Mouse (Mus musculus) limb, embryonic 14.5 days (tissue): Measurements from ENCODE around the gene Gm29776. TPM values are rescaled to one million over a fixed set of nuclear protein-coding genes. Genes with fewer than 3 reads are reported as not detected.

Experiments
- ATAC-seq: fragments of 200-750 bp; cut with Nextera tagmentation; 2 replicates; pipeline ENCODE4 v1.8.0; 2017; ENCODE audit warnings: low read depth, moderate number of reproducible peaks, moderate TSS enrichment; ENCODE audit not compliant: low FRiP score
- DNase-seq: peaks from one replicate; pipeline ENCODE4 v3.0.0-alpha.2; 2015; ENCODE audit warnings: low spot score
- H3K27ac ChIP-seq: fragments of 300-500 bp; sonication (generic); replicated peaks from 2 replicates; pipeline ENCODE4 v1.5.1; 2014; ENCODE audit warnings: low read depth, mild to moderate bottlenecking, low read length, moderate library complexity, mixed read lengths
- H3K27me3 ChIP-seq: fragments of 300-500 bp; sonication (generic); 2 replicates; pipeline ENCODE4 v1.6.1; 2014; ENCODE audit warnings: low read length, mixed read lengths; ENCODE audit not compliant: control insufficient read depth, insufficient read depth
- H3K36me3 ChIP-seq: fragments of 300-500 bp; sonication (generic); 2 replicates; pipeline ENCODE4 v1.6.1; 2014; ENCODE audit warnings: mild to moderate bottlenecking, low read length, moderate library complexity, mixed read lengths; ENCODE audit not compliant: control insufficient read depth, insufficient read depth
- H3K4me1 ChIP-seq: fragments of 300-500 bp; sonication (generic); 2 replicates; pipeline ENCODE4 v1.6.1; 2014; ENCODE audit warnings: antibody characterized with exemption, low read length, mixed read lengths; ENCODE audit not compliant: control insufficient read depth, insufficient read depth
- H3K4me2 ChIP-seq: fragments of 300-500 bp; sonication (generic); replicated peaks from 2 replicates; pipeline ENCODE4 v1.6.1; 2014; ENCODE audit warnings: low read depth, mild to moderate bottlenecking, low read length, moderate library complexity; ENCODE audit not compliant: severe bottlenecking
- H3K4me3 ChIP-seq: fragments of 300-500 bp; sonication (generic); replicated peaks from 2 replicates; pipeline ENCODE4 v1.5.1; 2014; ENCODE audit warnings: low read length
- H3K9ac ChIP-seq: fragments of 300-500 bp; sonication (generic); 2 replicates; pipeline ENCODE4 v1.6.1; 2014; ENCODE audit warnings: mild to moderate bottlenecking, low read depth, low read length, moderate library complexity; ENCODE audit not compliant: severe bottlenecking
- H3K9me3 ChIP-seq: fragments of 300-500 bp; sonication (generic); 2 replicates; pipeline ENCODE4 v1.6.1; 2016; ENCODE audit warnings: low read length; ENCODE audit not compliant: control insufficient read depth
- POLR2A ChIP-seq: fragments of 200-500 bp; IDR thresholded peaks from 2 replicates; pipeline ENCODE4 v1.8.0; 2012; ENCODE audit warnings: inconsistent platforms, mild to moderate bottlenecking, moderate library complexity, borderline replicate concordance; ENCODE audit not compliant: insufficient read depth, insufficient read length; ENCODE audit errors: extremely low read depth
- WGBS: fragments of 180-500 bp; shearing (Covaris S2); extraction: QIAGEN DNeasy Blood & Tissue Kit; methylation state at CpG from one replicate; pipeline ENCODE4 v1.1.7; 2014; 5-methylcytosine and 5-hydroxymethylcytosine counted together
- polyA plus RNA-seq, 2 experiments: library from polyadenylated mRNA; depleted of rRNA in 1 of 2; stranded (reverse) in 1 of 2; unstranded in 1 of 2; fragments of >200 nt; fragmentation: Nextera tagmentation in 1 of 2; extraction: Ambion mirVana in 1 of 2; gene quantifications; 2 replicates each; pipeline versions ENCODE4 v1.2.1 to v1.2.3; 2012 to 2014

Gene Gm29776
- polyA plus RNA-seq, 2 experiments = 0.06 to 0.21 TPM

- DNase-seq = no peak
- Histone ChIP-seq H3K4me1 (peaks cover 18% of the 10 kb centered on the region), H3K4me2 (peak overlapping the region; percentile 59), H3K9me3 (no peaks in the 10 kb centered on the region), H3K4me3 (peak overlapping the region; percentile 85), H3K27ac (peak overlapping the region; percentile 95; the same call in 1 of the 2 replicates), H3K36me3 (peaks cover 31% of the 10 kb centered on the region), H3K9ac (peak overlapping the region; percentile 97), H3K27me3 (no peaks in the 10 kb centered on the region)
- ATAC-seq = no peak
- 6% methylated on average over 8 of the region's 8 CpGs for WGBS
- TF ChIP-seq POLR2A = no peak
Observed at GRCm38 (mm10) chr14:54685471-54685870, 13.2 kb downstream of the Gm29776 start.

DNA sequence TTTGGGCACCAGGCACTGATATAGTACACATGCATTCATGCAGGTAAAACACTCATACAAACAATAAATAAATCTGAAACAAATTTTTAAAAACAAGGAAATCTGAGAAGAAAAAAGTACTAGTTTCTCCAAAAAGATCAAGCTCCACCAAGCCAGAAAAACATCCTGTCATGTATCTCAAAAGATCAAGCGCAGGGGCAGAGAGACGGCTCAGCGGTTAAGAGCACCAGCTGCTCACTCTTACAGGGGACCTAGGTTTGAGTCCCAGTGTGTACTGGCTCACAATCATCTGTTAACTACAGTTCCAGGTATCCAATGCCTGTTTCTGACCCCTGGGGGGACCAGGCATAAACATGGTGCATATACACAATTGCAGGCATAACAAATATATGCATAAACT is 16.2 kb downstream of the Gm29776 start:
- Histone ChIP-seq H3K9ac (no peak overlapping the region), H3K27me3 (no peaks in the 10 kb centered on the region), H3K36me3 (peaks cover 39% of the 10 kb centered on the region), H3K9me3 (no peaks in the 10 kb centered on the region), H3K27ac (no peak overlapping the region), H3K4me2 (no peak overlapping the region), H3K4me1 (peaks cover 10% of the 10 kb centered on the region), H3K4me3 (no peak overlapping the region)
- WGBS = 86% methylated on average over 3 of the region's 3 CpGs
- ATAC-seq = no peak
- no peak for TF ChIP-seq POLR2A
- DNase-seq = no peak

DNA sequence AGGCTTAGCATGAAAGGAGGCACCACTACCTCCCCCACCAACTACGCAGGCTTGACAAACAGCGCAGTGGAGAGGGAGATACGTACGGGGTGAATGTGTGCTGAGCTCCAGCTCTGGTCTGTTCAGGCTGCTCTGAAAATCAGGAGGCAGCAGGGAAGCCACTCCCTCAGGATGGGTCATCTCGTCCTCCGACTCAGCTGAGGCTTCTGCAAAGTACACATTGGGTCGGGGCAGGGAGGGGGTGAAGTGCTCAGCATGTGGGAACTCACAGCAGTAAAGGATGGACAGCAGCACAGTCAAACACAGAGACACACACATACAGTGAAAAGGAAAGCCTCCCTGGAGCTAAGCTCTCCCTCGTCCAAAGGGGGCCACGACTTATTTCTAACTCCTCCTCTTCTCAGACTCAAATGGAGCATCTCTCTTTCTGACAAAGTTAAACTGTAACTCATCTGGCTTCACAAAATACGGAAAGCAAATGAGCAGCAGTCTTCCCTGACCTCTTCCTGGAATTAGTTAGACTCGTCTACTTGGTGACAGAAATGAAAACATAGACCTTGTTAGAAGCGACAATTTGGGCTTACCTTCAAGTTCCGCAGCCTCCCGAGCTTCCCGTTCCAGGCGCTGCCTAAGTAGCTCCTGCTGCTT is 19.9 kb downstream of the Gm29776 start:
- H3K4me1 ChIP-seq = no peaks in the 10 kb centered on the region
- H3K9ac ChIP-seq = no peak overlapping the region
- TF ChIP-seq POLR2A = no peak
- H3K4me3 ChIP-seq = no peak overlapping the region
- no peaks in the 10 kb centered on the region for H3K27me3 ChIP-seq
- no peaks in the 10 kb centered on the region for H3K9me3 ChIP-seq
- H3K27ac ChIP-seq = no peak overlapping the region
- H3K4me2 ChIP-seq = no peak overlapping the region
- 88% methylated on average over 16 of the region's 16 CpGs for WGBS
- ATAC-seq (no peak), DNase-seq (no peak)
- peaks cover 70% of the 10 kb centered on the region for H3K36me3 ChIP-seq

GRCm38 (mm10) chr14:54676290-54676689 is 22.3 kb downstream of the Gm29776 start:
- Histone ChIP-seq H3K36me3 (peaks cover 76% of the 10 kb centered on the region), H3K27ac (no peak overlapping the region), H3K9ac (no peak overlapping the region), H3K4me2 (no peak overlapping the region), H3K4me1 (no peaks in the 10 kb centered on the region), H3K4me3 (no peak overlapping the region), H3K27me3 (no peaks in the 10 kb centered on the region), H3K9me3 (no peaks in the 10 kb centered on the region)
- no peak for DNase-seq
- no peak for TF ChIP-seq POLR2A
- 81% methylated on average over 5 of the region's 5 CpGs for WGBS
- ATAC-seq = no peak

GRCm38 (mm10) chr14:54674317-54674716 is 24.3 kb downstream of the Gm29776 start:
- no peak for ATAC-seq
- no peaks in the 10 kb centered on the region for H3K4me1 ChIP-seq
- H3K9me3 ChIP-seq = no peaks in the 10 kb centered on the region
- DNase-seq = no peak
- H3K27me3 ChIP-seq = no peaks in the 10 kb centered on the region
- no peak overlapping the region for H3K4me3 ChIP-seq
- no peak for TF ChIP-seq POLR2A
- H3K9ac ChIP-seq = no peak overlapping the region
- no peak overlapping the region for H3K27ac ChIP-seq
- 76% methylated on average over 2 of the region's 2 CpGs for WGBS
- H3K36me3 ChIP-seq = peaks cover 87% of the 10 kb centered on the region
- no peak overlapping the region for H3K4me2 ChIP-seq
